Mouse (Mus musculus) G1E (cell line): Measurements from ENCODE around the gene Zfp13.

ENCODE experiments used
- CTCF ChIP-seq: IDR thresholded peaks from 2 replicates; pipeline ENCODE4 v1.5.1; 2012; ENCODE audit warnings: low read depth, low read length, inconsistent platforms, mixed read lengths
- GATA1 ChIP-seq: IDR thresholded peaks from 2 replicates; pipeline ENCODE4 v1.6.1; 2012; ENCODE audit warnings: borderline replicate concordance, low read length, inconsistent platforms, mixed read lengths
- TAL1 ChIP-seq: conservative IDR thresholded peaks from 2 replicates; pipeline ENCODE4 v1.6.1; 2012; ENCODE audit warnings: low read depth, low read length, inconsistent platforms, mixed read lengths

GRCm38 (mm10) chr17:23644613-23645495, 45.6 kb upstream of the Zfp13 start, which contains the start of gene Mmp25:
- no peak for TF ChIP-seq CTCF
- no peak for TF ChIP-seq GATA1
- TF ChIP-seq TAL1, result no peak
